Mouse (Mus musculus) MEL (cell line): Measurements from ENCODE around the gene Col23a1.

Experiments
- CHD2 ChIP-seq: IDR thresholded peaks from 2 replicates; pipeline ENCODE4 v1.6.1; 2011; ENCODE audit warnings: low read length, improper control_type of control experiment
- CTCF ChIP-seq, 3 experiments: IDR thresholded peaks in 2 of 3; conservative IDR thresholded peaks in 1 of 3; 2 replicates each; pipeline ENCODE4 v1.5.1; 2011 to 2012; ENCODE audit warnings: low read length in 3 of 3, low read depth in 2 of 3, mild to moderate bottlenecking in 2 of 3, improper control_type of control experiment in 1 of 3, inconsistent platforms in 1 of 3, mixed read lengths in 1 of 3, moderate library complexity in 1 of 3; ENCODE audit not compliant: control insufficient read depth in 1 of 3, insufficient read depth in 1 of 3, poor library complexity in 1 of 3, severe bottlenecking in 1 of 3
- EP300 ChIP-seq, 2 experiments: IDR thresholded peaks; 2 replicates each; pipeline ENCODE4 v1.6.1; 2011; ENCODE audit warnings: improper control_type of control experiment in 2 of 2, low read length in 2 of 2, low read depth in 1 of 2, mild to moderate bottlenecking in 1 of 2
- MAFK ChIP-seq: IDR thresholded peaks from 2 replicates; pipeline ENCODE4 v1.6.1; 2011; ENCODE audit warnings: low read depth, mild to moderate bottlenecking, low read length, improper control_type of control experiment, borderline replicate concordance
- NRF1 ChIP-seq: IDR thresholded peaks from 2 replicates; pipeline ENCODE4 v1.6.1; 2014; ENCODE audit warnings: low read depth, mild to moderate bottlenecking, inconsistent platforms, low read length, improper control_type of control experiment, moderate library complexity; ENCODE audit not compliant: poor library complexity, insufficient read depth, severe bottlenecking
- POLR2A ChIP-seq, 2 experiments: IDR thresholded peaks; 2 replicates each; pipeline ENCODE4 v1.6.1; 2011 to 2012; ENCODE audit warnings: low read length in 2 of 2, mild to moderate bottlenecking in 2 of 2, control low read depth in 1 of 2, improper control_type of control experiment in 1 of 2, low read depth in 1 of 2, moderate library complexity in 1 of 2; ENCODE audit not compliant: control insufficient read depth in 1 of 2, insufficient read depth in 1 of 2, poor library complexity in 1 of 2
- POLR2AphosphoS2 ChIP-seq: IDR thresholded peaks from 2 replicates; pipeline ENCODE4 v1.6.1; 2011; ENCODE audit warnings: low read length, improper control_type of control experiment
- RCOR1 ChIP-seq: IDR thresholded peaks from 2 replicates; pipeline ENCODE4 v1.6.1; 2012; ENCODE audit warnings: low read depth, mild to moderate bottlenecking, inconsistent platforms, low read length, improper control_type of control experiment
- TAL1 ChIP-seq: IDR thresholded peaks from 2 replicates; pipeline ENCODE4 v1.6.1; 2012; ENCODE audit warnings: mild to moderate bottlenecking, inconsistent platforms, low read length, moderate library complexity, mixed read lengths
- UBTF ChIP-seq: IDR thresholded peaks from 2 replicates; pipeline ENCODE4 v1.6.1; 2012; ENCODE audit warnings: low read depth, mild to moderate bottlenecking, inconsistent platforms, low read length, improper control_type of control experiment, moderate library complexity, borderline replicate concordance; ENCODE audit not compliant: insufficient read depth
- USF1 ChIP-seq: IDR thresholded peaks from 2 replicates; pipeline ENCODE4 v1.6.1; 2014; ENCODE audit warnings: low read depth, mild to moderate bottlenecking, inconsistent platforms, low read length, improper control_type of control experiment, moderate library complexity
- ZC3H11A ChIP-seq: IDR thresholded peaks from 2 replicates; pipeline ENCODE4 v1.6.1; 2012; ENCODE audit warnings: low read depth, mild to moderate bottlenecking, inconsistent platforms, low read length, improper control_type of control experiment

GRCm38 (mm10) chr11:51328387-51328942 is 38.7 kb downstream of the Col23a1 start:
- TF ChIP-seq MAFK (no peak), USF1 (no peak), CTCF (IDR thresholded peaks at IDR 0.05 in 2 of 3, conservative IDR thresholded peaks at IDR 0.05 in 1 of 3; ENCODE audit: control insufficient read depth in 1 of 3, insufficient read depth in 1 of 3, low read depth in 2 of 3, low read length in 3 of 3, poor library complexity in 1 of 3, severe bottlenecking in 1 of 3) (no peak), POLR2A (IDR thresholded peaks at IDR 0.05; ENCODE audit: control insufficient read depth in 1 of 2, insufficient read depth in 1 of 2, low read depth in 1 of 2, low read length in 2 of 2, poor library complexity in 1 of 2) (no peak), EP300 (IDR thresholded peaks at IDR 0.05; ENCODE audit: low read depth in 1 of 2, low read length in 2 of 2) (no peak), TAL1 (no peak), NRF1 (no peak), CHD2 (no peak), ZC3H11A (no peak), POLR2AphosphoS2 (no peak), RCOR1 (no peak), UBTF (no peak)
